Mouse (Mus musculus) mouse embryonic stem cell (cell line): Measurements from ENCODE around the gene P4ha1.

Experiments used
- in situ Hi-C, 2 experiments: fragments of 300-500 bp; cut with MboI; formaldehyde crosslinking; loops; 1 replicate in 1 of 2; 3 replicates in 1 of 2; pipeline ENCODE4 v1.14.3; 2019 to 2020; ENCODE audit warnings: low sequenced_read_pairs in 2 of 2, low pct_unique_long_range_greater_than_20kb in 1 of 2, mixed read lengths in 1 of 2; ENCODE audit not compliant: unreplicated experiment in 1 of 2

Gene P4ha1

DNA sequence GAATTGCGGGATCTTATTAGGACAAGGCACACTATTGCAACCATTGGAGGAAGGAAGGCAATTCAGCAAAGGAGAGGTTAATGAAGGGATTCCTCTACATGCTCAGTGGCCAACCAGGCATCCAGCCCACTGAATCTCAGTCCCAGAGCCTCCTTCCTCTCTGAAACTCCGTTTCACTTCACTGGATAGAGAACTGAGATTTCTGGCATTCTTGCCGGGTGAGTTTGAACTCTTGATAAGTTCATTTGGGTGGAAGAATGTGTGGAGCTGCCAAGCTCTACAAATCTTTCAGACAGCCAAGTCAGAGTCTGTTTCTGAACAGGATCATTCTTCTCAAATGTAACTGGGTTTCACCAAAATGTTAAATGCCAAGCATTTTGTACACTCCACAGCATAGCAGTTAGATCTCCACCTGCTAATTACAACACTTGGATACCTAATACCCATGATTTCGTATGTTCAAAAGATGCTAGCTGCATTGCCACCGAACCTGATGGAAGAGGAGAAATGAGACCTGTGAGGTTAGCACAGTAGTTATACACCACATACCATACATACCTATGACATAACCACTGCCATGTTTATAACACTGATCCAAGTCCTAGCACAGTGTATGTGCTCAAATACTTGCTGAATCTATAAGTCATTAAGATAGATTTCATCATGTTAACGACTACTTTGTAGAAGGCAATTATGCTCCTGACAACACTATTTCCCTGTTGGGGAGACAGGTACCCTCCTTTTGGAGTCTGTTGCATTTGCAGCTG lies 12.2 kb upstream of the P4ha1 start:
- in situ Hi-C loops = no loop called here

- in situ Hi-C loops = no loop called here
Measured at GRCm38 (mm10) chr10:59311881-59312280, 11.2 kb upstream of the P4ha1 start.

- in situ Hi-C loops = no loop called here
Measured at GRCm38 (mm10) chr10:59321112-59321511, 2.0 kb upstream of the P4ha1 start.

DNA sequence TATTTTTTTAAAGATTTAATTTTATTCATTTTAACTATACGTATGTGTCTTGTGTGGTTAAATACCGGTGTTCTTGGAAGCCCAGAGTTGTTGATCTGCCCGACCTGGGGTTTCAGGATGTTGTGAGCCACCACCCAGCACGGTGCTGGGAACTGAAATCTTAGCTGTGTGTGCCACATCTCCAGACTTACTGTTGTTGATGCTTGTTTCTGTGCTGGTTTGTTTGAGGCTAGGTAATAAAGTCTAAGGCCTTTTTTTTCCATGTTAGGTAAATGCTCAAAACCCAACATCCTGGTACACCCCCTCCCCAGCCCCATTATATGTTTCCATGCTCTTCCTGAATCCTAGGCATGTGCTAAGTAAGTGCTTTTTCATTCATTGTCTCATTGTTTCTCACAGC lies 825 bp upstream of the P4ha1 start:
- in situ Hi-C loops = no loop called here

GRCm38 (mm10) chr10:59323488-59324161 lies 529 bp downstream of the P4ha1 start:
- in situ Hi-C loops = no loop called here

DNA sequence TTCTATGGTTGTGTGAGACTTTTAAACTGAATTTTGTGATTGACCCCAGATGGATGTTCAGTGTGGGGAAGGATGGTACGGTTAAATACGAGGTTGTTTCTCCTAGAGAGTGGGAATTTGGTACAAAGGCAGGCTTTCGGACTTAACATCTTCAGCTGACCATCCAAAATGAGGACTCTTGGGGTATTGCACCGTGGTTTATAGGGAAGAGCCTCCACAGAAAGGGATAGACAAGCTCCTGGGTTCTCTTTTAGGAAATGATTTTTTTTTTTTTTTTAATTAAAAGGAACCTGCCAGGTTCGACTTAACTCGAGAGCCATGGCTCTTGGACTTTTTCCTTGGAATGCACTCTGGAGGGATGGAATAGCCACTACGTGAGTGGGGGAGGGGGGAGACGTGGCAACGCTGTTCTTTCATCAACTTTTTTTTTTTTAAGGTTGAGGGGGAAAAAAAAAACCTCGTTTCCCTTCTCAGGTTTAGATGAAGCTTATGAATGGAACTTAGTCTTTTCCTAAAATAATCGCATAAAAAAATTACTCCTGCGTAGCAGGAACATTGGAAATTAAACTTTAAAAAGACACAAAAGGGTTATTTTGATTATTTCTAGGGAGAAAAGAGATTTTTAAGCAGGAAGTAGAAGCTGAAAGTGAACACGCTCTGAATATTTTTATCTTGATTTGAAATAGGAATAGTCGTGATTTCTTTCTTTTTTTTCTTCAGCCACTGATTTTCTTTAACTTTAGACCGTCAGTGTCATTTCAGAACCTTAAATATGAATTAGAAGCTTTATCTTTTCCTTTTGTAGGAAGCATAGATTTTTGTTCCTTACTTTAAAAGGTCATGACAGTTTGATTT lies 1.4 kb downstream of the P4ha1 start:
- in situ Hi-C loops = no loop called here

DNA sequence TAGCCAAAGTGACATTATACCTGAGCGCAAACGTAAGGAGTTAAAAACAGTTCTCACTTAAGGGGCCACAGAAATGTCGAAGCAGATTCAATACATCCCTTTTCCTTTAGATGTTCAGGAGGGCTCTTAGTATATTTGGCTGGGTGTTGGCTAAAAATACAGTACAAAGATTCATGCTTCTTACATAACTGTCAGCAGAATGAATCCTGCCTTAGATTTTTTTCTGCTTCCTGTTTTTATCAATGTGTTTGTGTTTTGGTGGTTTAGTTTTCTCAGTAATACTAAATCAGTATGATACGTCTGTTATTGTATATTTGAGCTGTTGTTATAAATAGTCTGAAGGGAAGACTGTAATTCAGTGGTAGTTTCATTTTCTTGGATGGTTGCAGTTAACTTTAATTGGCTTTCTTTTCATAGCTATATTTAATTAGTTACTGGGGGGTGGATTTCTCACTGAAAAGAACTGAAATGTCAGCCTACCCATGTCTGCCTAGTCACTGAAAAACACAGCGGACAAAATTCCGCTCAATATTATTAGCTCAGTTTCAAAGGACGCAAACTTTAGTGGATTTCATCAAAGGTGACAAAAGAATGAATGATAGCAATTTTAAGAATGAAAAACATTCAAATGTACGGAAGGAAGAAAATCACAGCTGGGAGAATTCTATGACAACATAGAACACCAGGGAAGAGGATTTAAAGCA lies 3.7 kb downstream of the P4ha1 start:
- in situ Hi-C loops = no loop called here

GRCm38 (mm10) chr10:59327316-59327710 lies 4.2 kb downstream of the P4ha1 start:
- in situ Hi-C loops = no loop called here

- in situ Hi-C loops = no loop called here
Measured at GRCm38 (mm10) chr10:59331546-59332256, 8.6 kb downstream of the P4ha1 start.

DNA sequence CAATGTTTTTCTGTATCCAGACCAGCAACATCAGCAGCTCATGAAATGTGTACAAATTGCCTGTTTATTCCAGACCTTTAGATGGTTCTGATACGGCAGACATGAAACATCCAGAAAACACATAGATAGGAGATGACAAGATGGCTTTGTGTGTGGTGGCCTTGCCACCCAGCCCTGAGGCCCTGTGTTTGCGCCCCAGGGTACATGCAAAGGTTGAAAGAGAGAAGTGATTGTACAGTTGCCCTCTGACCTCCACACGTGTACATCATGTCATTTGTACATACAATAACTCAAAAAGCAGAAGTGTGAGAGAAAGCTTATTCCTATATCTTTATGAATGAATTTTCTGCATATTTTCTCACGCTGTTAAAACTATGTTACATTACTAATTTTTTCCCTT lies 10.3 kb downstream of the P4ha1 start:
- in situ Hi-C loops = no loop called here

DNA sequence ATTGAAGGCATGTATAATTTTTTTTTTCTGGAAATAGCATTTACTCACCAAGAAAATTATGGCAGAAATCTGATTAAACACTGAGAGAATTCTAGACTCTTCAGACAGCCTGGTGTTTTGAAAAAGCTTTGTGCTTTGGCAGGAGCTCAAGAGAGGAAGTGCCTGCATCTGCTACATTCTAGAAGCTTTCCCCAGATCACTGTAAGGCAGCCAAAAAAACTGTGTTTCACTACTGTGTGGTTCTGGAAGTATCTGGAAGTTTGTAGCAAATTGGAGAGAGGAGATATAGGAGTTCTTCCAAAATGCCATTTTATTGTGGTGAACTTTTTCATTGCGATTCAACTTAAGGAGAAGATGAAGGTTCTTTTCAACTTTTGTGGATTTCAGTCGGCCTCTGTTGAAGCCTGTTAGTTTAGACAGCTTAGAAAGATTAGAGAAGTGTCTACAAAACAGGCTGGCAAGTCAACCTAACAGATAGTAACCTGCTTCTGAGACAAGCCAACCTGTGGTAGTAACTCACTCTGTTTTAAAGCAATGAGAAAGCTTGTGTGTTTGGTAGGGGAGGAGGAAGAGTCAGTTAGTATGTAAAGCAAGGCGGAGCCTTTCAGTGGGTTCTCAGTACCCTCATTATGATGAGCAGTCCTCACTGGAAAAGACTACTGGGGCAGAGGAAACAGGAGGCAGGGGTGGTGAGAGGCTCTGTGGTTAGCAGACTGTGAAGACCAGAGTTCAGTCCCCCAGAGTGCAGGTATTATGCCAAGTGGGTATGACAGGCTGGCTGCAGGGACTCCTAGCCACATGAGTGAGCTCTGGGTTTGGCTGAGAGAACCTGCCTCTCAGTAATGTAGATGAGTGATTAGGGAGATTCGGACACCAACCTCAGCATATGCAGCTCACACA lies 12.1 kb downstream of the P4ha1 start:
- in situ Hi-C loops = no loop called here

DNA sequence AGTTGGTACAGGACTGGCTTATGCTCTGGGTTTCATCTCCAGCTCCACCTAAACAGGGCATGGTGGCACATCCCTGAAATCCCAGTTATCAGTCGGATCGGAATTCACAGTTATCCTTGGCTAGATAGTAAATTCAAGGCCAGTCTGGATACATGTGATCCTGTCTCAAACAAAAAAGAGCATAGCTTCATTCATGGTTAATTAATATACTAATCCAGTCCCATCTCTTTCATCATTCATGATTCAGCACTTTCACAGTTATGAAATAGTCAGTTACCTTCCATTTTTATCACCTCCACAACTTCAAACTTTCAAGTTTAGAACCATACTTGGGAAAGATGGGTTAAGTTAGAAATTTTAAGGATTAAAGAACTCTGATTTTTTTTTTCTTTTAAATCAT lies 13.0 kb downstream of the P4ha1 start:
- in situ Hi-C loops = no loop called here

DNA sequence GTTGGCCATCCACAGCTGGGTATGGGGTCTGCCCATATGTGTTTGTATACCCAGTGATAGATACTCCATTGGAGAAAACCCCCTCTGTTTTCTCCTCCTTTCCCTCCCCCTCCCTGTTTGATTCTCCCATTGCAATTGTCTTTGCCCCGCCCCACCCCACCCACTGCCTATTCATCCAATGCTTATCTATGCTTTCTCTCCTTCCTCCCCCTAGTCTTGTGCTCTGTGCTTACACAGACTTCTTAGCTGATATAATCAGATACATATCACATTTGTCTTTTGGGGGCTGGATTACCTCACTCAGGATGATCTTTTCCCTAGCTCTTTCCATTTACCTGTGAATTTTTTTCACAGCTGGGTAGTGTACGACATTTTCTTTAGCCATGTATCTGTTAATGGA lies 23.5 kb downstream of the P4ha1 start:
- in situ Hi-C loops = no loop called here

DNA sequence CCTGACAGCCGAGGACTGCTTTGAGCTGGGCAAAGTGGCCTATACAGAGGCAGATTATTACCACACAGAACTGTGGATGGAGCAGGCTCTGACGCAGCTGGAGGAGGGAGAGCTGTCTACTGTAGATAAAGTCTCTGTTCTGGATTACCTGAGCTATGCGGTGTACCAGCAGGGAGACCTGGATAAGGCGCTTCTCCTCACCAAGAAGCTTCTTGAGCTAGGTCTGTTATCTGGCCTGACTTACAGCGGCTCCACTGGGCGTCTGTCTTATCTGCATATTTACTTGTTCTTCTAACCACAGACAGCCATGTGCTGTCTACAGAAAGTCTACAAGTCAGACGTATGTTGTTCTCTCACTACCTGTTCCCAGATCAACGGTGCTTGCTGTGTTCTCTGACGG lies 25.1 kb downstream of the P4ha1 start:
- in situ Hi-C loops = no loop called here

- in situ Hi-C loops = no loop called here
Measured at GRCm38 (mm10) chr10:59349536-59349935, 26.4 kb downstream of the P4ha1 start.

GRCm38 (mm10) chr10:59353065-59353464 lies 30.0 kb downstream of the P4ha1 start:
- in situ Hi-C loops = no loop called here

GRCm38 (mm10) chr10:59354120-59354519 lies 31.0 kb downstream of the P4ha1 start:
- in situ Hi-C loops = no loop called here
